Mouse (Mus musculus) small intestine, adult 2 months (tissue): ENCODE measurements at regions not wholly inside any gene's neighbourhood (a gene's known extent, or its start where the extent isn't known, plus 50 kb on each side); places are given as distances from the start of the nearest gene placed in this dataset.

ENCODE experiments used
- CTCF ChIP-seq: fragments of 200-500 bp; IDR thresholded peaks from 2 replicates; pipeline ENCODE4 v1.5.1; 2012; ENCODE audit warnings: low read depth, mild to moderate bottlenecking, control low read depth, inconsistent platforms, low read length, moderate library complexity, mixed read lengths; ENCODE audit not compliant: insufficient replicate concordance, insufficient read length; ENCODE audit errors: extremely low read depth
- POLR2A ChIP-seq: fragments of 200-500 bp; IDR thresholded peaks from 2 replicates; pipeline ENCODE4 v1.6.1; 2012; ENCODE audit warnings: low read depth, mild to moderate bottlenecking, control low read depth, inconsistent platforms, low read length, moderate library complexity

GRCm38 (mm10) chr17:9756196-9756595, 86.7 kb upstream of the Pabpc6 start:
- TF ChIP-seq POLR2A: no peak
- no peak for TF ChIP-seq CTCF
